Mouse (Mus musculus) kidney, embryonic 16.5 days (tissue): ENCODE results near the gene Bpifb1. TPM values are rescaled to one million over a fixed set of nuclear protein-coding genes. Genes with fewer than 3 reads are reported as not detected.

Source experiments
- ATAC-seq: fragments of 200-750 bp; cut with Nextera tagmentation; 2 replicates; pipeline ENCODE4 v1.8.0; 2017; ENCODE audit warnings: moderate TSS enrichment; ENCODE audit not compliant: low FRiP score, low TSS enrichment
- H3K27ac ChIP-seq: fragments of 300-500 bp; sonication (generic); 2 replicates; pipeline ENCODE4 v1.5.1; 2014; ENCODE audit warnings: low read length
- H3K27me3 ChIP-seq: fragments of 300-500 bp; sonication (generic); 2 replicates; pipeline ENCODE4 v1.6.1; 2014; ENCODE audit warnings: low read length, control low read depth, mixed read lengths; ENCODE audit not compliant: insufficient read depth
- H3K36me3 ChIP-seq: fragments of 300-500 bp; sonication (generic); 2 replicates; pipeline ENCODE4 v1.6.1; 2014; ENCODE audit warnings: low read length, control low read depth, mixed read lengths; ENCODE audit not compliant: insufficient read depth
- H3K4me1 ChIP-seq: fragments of 300-500 bp; sonication (generic); 2 replicates; pipeline ENCODE4 v1.6.1; 2014; ENCODE audit warnings: low read length, control low read depth, mixed read lengths; ENCODE audit not compliant: insufficient read depth
- H3K4me2 ChIP-seq: fragments of 300-500 bp; sonication (generic); replicated peaks from 2 replicates; pipeline ENCODE4 v1.6.1; 2014; ENCODE audit warnings: low read depth, low read length
- H3K4me3 ChIP-seq: fragments of 300-500 bp; sonication (generic); 2 replicates; pipeline ENCODE4 v1.5.1; 2014; ENCODE audit warnings: mild to moderate bottlenecking, low read length
- H3K9ac ChIP-seq: fragments of 300-500 bp; sonication (generic); replicated peaks from 2 replicates; pipeline ENCODE4 v1.6.1; 2014; ENCODE audit warnings: low read length
- H3K9me3 ChIP-seq: fragments of 300-500 bp; sonication (generic); 2 replicates; pipeline ENCODE4 v1.6.1; 2016; ENCODE audit warnings: low read length, control low read depth
- WGBS: fragments of 180-500 bp; shearing (Covaris S2); extraction: QIAGEN DNeasy Blood & Tissue Kit; methylation state at CpG from one replicate; pipeline ENCODE4 v1.1.7; 2014; 5-methylcytosine and 5-hydroxymethylcytosine counted together
- polyA plus RNA-seq: library from polyadenylated mRNA; unstranded; fragments of >200 nt; fragmentation: Nextera tagmentation; extraction: Ambion mirVana; gene quantifications from 2 replicates; pipeline ENCODE4 v1.2.1, GENCODE M21; 2015

Gene Bpifb1
- polyA plus RNA-seq, result not detected in 2 replicates

- H3K4me1 ChIP-seq, result no peaks in the 10 kb centered on the region
- no peak within 1 kb of the TSS for H3K9ac ChIP-seq
- no peak within 1 kb of the TSS for H3K4me3 ChIP-seq
- no peak within 1 kb of the TSS for H3K4me2 ChIP-seq
- no peaks in the 10 kb centered on the region for H3K36me3 ChIP-seq
- 82% methylated on average over 11 of the region's 11 CpGs for WGBS
- no peaks in the 10 kb centered on the region for H3K9me3 ChIP-seq
- no peak within 1 kb of the TSS for H3K27ac ChIP-seq
- ATAC-seq, result no peak
- H3K27me3 ChIP-seq, result no peaks in the 10 kb centered on the region
Observed at GRCm38 (mm10) chr2:154190546-154191258, at the start of gene Bpifb1. Gene Bpifb1, plus strand, starts transcription at chr2:154190818.

DNA sequence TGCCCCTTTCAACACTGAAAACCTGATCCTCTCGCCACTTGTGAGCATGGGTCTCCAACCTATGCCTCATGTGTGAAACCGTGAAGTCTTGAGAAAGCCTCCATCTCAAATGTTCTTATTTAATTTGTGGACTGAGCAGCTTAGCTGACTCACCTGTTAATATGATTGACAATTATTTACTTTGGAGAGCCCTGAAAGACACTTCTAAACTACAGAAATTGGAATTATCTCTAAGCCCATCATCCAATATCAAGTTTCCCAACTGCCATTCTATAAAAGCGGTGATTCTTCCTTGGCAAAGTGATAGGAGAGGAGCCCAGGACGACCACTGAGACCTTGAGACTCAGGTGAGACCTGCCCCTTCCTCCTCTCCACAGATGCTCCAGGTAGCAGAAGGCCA, 48.0 kb upstream of the Bpifb1 start, which contains the start of gene Bpifa1:
Gene Bpifa1, plus strand, starts transcription at position 301 of the 400 bp plus-strand sequence.
- Histone ChIP-seq H3K4me1 (no peaks in the 10 kb centered on the region), H3K4me3 (no peak within 1 kb of the TSS), H3K36me3 (no peaks in the 10 kb centered on the region), H3K27ac (no peak within 1 kb of the TSS), H3K9ac (no peak within 1 kb of the TSS), H3K9me3 (no peaks in the 10 kb centered on the region), H3K4me2 (no peak within 1 kb of the TSS), H3K27me3 (no peaks in the 10 kb centered on the region)
- WGBS, result 72% methylated on average over 4 of the region's 4 CpGs
- no peak for ATAC-seq

DNA sequence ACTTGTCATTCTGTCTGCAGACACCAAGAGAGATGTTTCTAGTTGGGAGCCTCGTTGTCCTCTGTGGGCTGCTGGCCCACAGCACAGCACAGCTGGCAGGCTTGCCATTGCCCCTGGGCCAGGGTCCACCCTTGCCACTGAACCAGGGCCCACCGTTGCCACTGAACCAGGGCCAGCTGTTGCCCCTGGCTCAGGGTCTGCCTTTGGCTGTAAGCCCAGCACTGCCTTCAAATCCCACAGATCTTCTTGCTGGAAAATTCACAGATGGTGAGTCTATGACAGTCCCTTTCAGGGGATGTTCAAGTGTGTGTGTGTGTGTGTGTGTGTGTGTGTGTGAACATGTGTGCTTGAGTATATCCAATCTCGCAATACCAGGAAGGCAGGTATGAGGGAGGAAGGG, 46.9 kb upstream of the Bpifb1 start:
- no peaks in the 10 kb centered on the region for H3K27me3 ChIP-seq
- H3K4me3 ChIP-seq, result no peak overlapping the region
- H3K9me3 ChIP-seq, result no peaks in the 10 kb centered on the region
- no peaks in the 10 kb centered on the region for H3K4me1 ChIP-seq
- WGBS, result 73% methylated on average over 3 of the region's 3 CpGs
- H3K36me3 ChIP-seq, result no peaks in the 10 kb centered on the region
- H3K9ac ChIP-seq, result no peak overlapping the region
- H3K4me2 ChIP-seq, result no peak overlapping the region
- no peak for ATAC-seq
- no peak overlapping the region for H3K27ac ChIP-seq

- H3K4me1 ChIP-seq, result no peaks in the 10 kb centered on the region
- H3K27ac ChIP-seq, result no peak overlapping the region
- H3K9me3 ChIP-seq, result no peaks in the 10 kb centered on the region
- H3K9ac ChIP-seq, result no peak overlapping the region
- no peaks in the 10 kb centered on the region for H3K36me3 ChIP-seq
- no peak overlapping the region for H3K4me2 ChIP-seq
- no peak for ATAC-seq
- no peaks in the 10 kb centered on the region for H3K27me3 ChIP-seq
- no peak overlapping the region for H3K4me3 ChIP-seq
- WGBS, result 80% methylated on average over 4 of the region's 4 CpGs
Observed at GRCm38 (mm10) chr2:154147496-154147895, 43.1 kb upstream of the Bpifb1 start.

DNA sequence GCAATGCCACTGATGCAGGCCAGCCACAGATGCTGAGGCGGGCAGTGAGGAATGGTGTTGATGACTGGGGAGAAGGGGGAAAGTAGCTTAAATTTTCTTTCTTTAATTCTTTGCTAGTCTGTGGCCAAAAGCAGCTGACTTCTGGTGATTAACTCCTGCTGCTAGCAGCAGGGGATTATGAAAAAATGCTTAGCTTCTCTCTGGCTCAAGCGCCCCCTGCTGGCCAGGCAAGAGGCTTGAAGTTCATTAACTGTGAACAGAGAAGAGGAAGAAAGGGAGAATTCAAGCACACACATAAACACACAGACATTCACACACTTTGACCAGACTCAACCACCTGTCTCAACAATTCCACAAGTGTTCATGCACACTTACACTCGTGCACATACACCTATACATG, 32.2 kb upstream of the Bpifb1 start:
- WGBS, result 38% methylated on average over 3 of the region's 3 CpGs
- no peak overlapping the region for H3K4me3 ChIP-seq
- no peak overlapping the region for H3K27ac ChIP-seq
- ATAC-seq, result no peak
- no peak overlapping the region for H3K9ac ChIP-seq
- H3K4me1 ChIP-seq, result no peaks in the 10 kb centered on the region
- no peaks in the 10 kb centered on the region for H3K27me3 ChIP-seq
- peaks cover 6% of the 10 kb centered on the region; the same call in 1 of the 2 replicates for H3K9me3 ChIP-seq
- H3K4me2 ChIP-seq, result no peak overlapping the region
- H3K36me3 ChIP-seq, result no peaks in the 10 kb centered on the region

DNA sequence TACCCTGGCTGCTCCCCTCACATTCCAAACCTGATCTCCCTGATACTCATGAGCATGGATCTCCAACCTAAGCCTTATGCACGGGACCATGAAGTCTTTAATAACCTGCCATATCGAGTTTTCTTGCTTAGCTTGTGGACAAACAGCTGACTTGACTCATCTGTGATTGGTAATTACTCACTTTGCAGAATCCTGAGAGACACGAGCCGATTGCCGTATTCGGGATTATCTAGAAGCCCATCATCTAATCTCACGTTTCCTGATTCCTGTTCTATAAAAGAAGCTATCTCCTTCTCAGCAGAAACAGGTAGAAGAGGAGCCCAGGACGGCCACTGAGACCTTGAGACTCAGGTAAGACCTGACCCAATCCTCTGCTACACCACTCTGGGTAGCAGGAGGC, 28.3 kb upstream of the Bpifb1 start, which contains the start of gene Bpifa5:
Gene Bpifa5, plus strand, starts transcription at position 301 of the 400 bp plus-strand sequence.
- Histone ChIP-seq H3K4me2 (no peak within 1 kb of the TSS), H3K4me3 (no peak within 1 kb of the TSS), H3K9me3 (peaks cover 6% of the 10 kb centered on the region; the same call in 1 of the 2 replicates), H3K9ac (no peak within 1 kb of the TSS), H3K27me3 (no peaks in the 10 kb centered on the region), H3K36me3 (no peaks in the 10 kb centered on the region), H3K27ac (no peak within 1 kb of the TSS), H3K4me1 (no peaks in the 10 kb centered on the region)
- no peak for ATAC-seq
- WGBS, result 81% methylated on average over 8 of the region's 8 CpGs

DNA sequence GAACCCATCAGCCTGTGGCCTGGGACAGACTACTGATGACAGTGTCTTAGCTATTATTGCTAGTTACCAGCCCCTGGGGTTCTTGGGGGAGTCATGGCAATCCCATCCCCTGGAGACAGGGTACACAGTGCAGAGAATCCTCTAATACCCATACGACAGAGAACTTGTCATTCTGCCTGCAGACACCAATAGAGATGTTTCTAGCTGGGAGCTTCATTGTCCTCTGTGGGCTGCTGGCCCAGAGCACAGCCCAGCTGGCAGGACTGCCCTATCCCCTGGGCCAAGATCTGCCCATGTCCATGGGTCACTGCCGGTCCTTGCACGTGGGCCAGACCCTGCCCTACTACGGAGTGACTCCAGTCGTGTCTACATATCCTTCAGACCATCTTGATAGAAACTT, 27.3 kb upstream of the Bpifb1 start:
- no peak overlapping the region for H3K9ac ChIP-seq
- no peak overlapping the region for H3K4me2 ChIP-seq
- 91% methylated on average over 5 of the region's 5 CpGs for WGBS
- no peaks in the 10 kb centered on the region for H3K4me1 ChIP-seq
- no peak overlapping the region for H3K4me3 ChIP-seq
- H3K27ac ChIP-seq, result no peak overlapping the region
- H3K36me3 ChIP-seq, result no peaks in the 10 kb centered on the region
- no peaks in the 10 kb centered on the region for H3K27me3 ChIP-seq
- H3K9me3 ChIP-seq, result peaks cover 6% of the 10 kb centered on the region; the same call in 1 of the 2 replicates
- no peak for ATAC-seq

- Histone ChIP-seq H3K27me3 (no peaks in the 10 kb centered on the region), H3K9ac (no peak overlapping the region), H3K4me3 (no peak overlapping the region), H3K9me3 (no peaks in the 10 kb centered on the region), H3K27ac (no peak overlapping the region), H3K4me1 (0 out of 2 replicates have a peak, but pooled peaks cover 4% of the 10 kb centered on the region), H3K4me2 (no peak overlapping the region), H3K36me3 (no peaks in the 10 kb centered on the region)
- WGBS, result 47% methylated on average over 3 of the region's 3 CpGs
- no peak for ATAC-seq
Observed at GRCm38 (mm10) chr2:154169172-154169571, 21.4 kb upstream of the Bpifb1 start.

DNA sequence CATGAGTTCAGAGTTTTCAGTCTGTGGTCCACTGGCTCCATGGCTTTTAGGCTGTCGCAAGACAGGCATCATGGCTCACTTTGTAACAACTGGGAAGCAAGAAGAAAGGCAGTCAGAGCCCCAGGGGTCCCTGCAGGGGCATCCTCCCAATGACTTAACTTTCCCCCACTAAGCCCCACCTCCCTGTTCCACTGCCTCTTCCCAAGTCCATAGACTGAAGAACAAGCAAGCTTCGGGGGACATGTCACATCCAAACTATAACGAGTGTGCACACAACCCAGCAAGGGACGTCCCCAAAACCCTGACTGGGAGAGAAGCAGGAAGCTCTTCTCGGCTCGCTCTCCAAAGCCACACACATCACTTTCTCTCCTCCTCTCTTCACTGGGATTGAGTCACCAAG, 19.0 kb upstream of the Bpifb1 start:
- no peak overlapping the region for H3K27ac ChIP-seq
- H3K9ac ChIP-seq, result no peak overlapping the region
- no peaks in the 10 kb centered on the region for H3K27me3 ChIP-seq
- 71% methylated on average over 6 of the region's 6 CpGs for WGBS
- H3K4me2 ChIP-seq, result no peak overlapping the region
- H3K36me3 ChIP-seq, result no peaks in the 10 kb centered on the region
- no peak overlapping the region for H3K4me3 ChIP-seq
- H3K9me3 ChIP-seq, result no peaks in the 10 kb centered on the region
- ATAC-seq, result no peak
- 0 out of 2 replicates have a peak, but pooled peaks cover 4% of the 10 kb centered on the region for H3K4me1 ChIP-seq

GRCm38 (mm10) chr2:154173313-154173712, 17.3 kb upstream of the Bpifb1 start:
- 0 out of 2 replicates have a peak, but pooled peaks cover 4% of the 10 kb centered on the region for H3K4me1 ChIP-seq
- H3K9me3 ChIP-seq, result no peaks in the 10 kb centered on the region
- no peaks in the 10 kb centered on the region for H3K27me3 ChIP-seq
- no peak overlapping the region for H3K4me3 ChIP-seq
- no peak for ATAC-seq
- H3K9ac ChIP-seq, result no peak overlapping the region
- no peak overlapping the region for H3K4me2 ChIP-seq
- WGBS, result 57% methylated on average over 1 of the region's 1 CpGs
- no peak overlapping the region for H3K27ac ChIP-seq
- no peaks in the 10 kb centered on the region for H3K36me3 ChIP-seq
